Mouse (Mus musculus) heart, postnatal 0 days (tissue): ENCODE data around the gene Fbf1. TPM values are rescaled to one million over a fixed set of nuclear protein-coding genes. Genes with fewer than 3 reads are reported as not detected.

Source experiments
- ATAC-seq: fragments of 200-750 bp; cut with Nextera tagmentation; 2 replicates; pipeline ENCODE4 v1.8.0; 2017; ENCODE audit warnings: low read depth, moderate number of reproducible peaks, moderate library complexity; ENCODE audit not compliant: insufficient read depth
- DNase-seq: peaks from one replicate; pipeline ENCODE4 v3.0.0-alpha.2; 2016; ENCODE audit warnings: low spot score
- H3K27ac ChIP-seq: fragments of 300-500 bp; sonication (generic); 2 replicates; pipeline ENCODE4 v1.5.1; 2014; ENCODE audit warnings: low read depth, mild to moderate bottlenecking
- H3K27me3 ChIP-seq: fragments of 300-500 bp; sonication (generic); 2 replicates; pipeline ENCODE4 v1.6.1; 2014; ENCODE audit warnings: low read length, mixed read lengths; ENCODE audit not compliant: control insufficient read depth, insufficient read depth
- H3K36me3 ChIP-seq: fragments of 300-500 bp; sonication (generic); replicated peaks from 2 replicates; pipeline ENCODE4 v1.6.1; 2014; ENCODE audit warnings: low read length, mixed read lengths; ENCODE audit not compliant: control insufficient read depth, insufficient read depth
- H3K4me1 ChIP-seq: fragments of 300-500 bp; sonication (generic); 2 replicates; pipeline ENCODE4 v1.6.1; 2014; ENCODE audit warnings: antibody characterized with exemption; ENCODE audit not compliant: control insufficient read depth, insufficient read depth
- H3K4me2 ChIP-seq: fragments of 300-500 bp; sonication (generic); 2 replicates; pipeline ENCODE4 v1.6.1; 2014; ENCODE audit warnings: low read depth, mild to moderate bottlenecking, low read length, moderate library complexity
- H3K4me3 ChIP-seq: fragments of 300-500 bp; sonication (generic); 2 replicates; pipeline ENCODE4 v1.5.1; 2014; ENCODE audit warnings: low read depth, low read length
- H3K9ac ChIP-seq: fragments of 300-500 bp; sonication (generic); replicated peaks from 2 replicates; pipeline ENCODE4 v1.6.1; 2014; ENCODE audit warnings: low read depth, low read length, mixed read lengths
- H3K9me3 ChIP-seq: fragments of 300-500 bp; sonication (generic); replicated peaks from 2 replicates; pipeline ENCODE4 v1.6.1; 2016; ENCODE audit warnings: low read length; ENCODE audit not compliant: control insufficient read depth
- CTCF ChIP-seq: IDR thresholded peaks from 2 replicates; pipeline ENCODE4 v1.5.1; 2016; ENCODE audit warnings: antibody characterized with exemption, control low read depth, low read depth
- EP300 ChIP-seq: IDR thresholded peaks from 2 replicates; pipeline ENCODE4 v1.6.1; 2016; ENCODE audit warnings: antibody characterized with exemption, low read depth
- WGBS: fragments of 180-500 bp; shearing (Covaris S2); extraction: QIAGEN DNeasy Blood & Tissue Kit; methylation state at CpG from one replicate; pipeline ENCODE4 v1.1.7; 2014; 5-methylcytosine and 5-hydroxymethylcytosine counted together
- polyA plus RNA-seq: library from polyadenylated mRNA; unstranded; fragments of >200 nt; fragmentation: Nextera tagmentation; extraction: Ambion mirVana; gene quantifications from 2 replicates; pipeline ENCODE4 v1.2.1, GENCODE M21; 2015
- total RNA-seq: library from RNA; depleted of rRNA; stranded (reverse); fragments of >200 nt; gene quantifications from 2 replicates; pipeline ENCODE4 v1.2.3, GENCODE M21; 2014; ENCODE audit warnings: low replicate concordance

Gene Fbf1
- total and polyA plus RNA-seq, 2 experiments from 2014 or later: 8.5 to 22.8 TPM

DNA sequence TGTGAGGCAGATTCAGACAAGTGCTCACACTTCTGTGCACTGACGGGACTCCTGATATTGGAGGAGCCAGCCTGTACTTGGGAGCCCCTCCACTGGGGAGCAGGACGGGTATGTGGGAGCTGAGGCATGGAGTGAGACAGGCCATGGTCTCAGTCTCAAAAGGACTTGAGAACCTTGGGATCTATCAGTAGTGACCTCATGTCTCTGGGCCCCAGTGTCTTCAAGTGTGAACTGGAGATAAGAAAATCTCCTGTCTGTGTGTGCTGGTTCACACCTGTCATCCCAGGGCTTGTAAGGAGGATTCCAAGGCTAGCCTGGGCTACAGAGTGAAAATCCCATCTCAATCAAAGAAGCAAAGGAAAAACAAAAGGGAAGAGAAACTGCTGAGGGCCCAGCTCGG is 24.5 kb downstream of the Fbf1 start:
- Histone ChIP-seq H3K4me3 (no peak overlapping the region), H3K27ac (no peak overlapping the region), H3K4me2 (no peak overlapping the region), H3K9me3 (no peaks in the 10 kb centered on the region), H3K27me3 (no peaks in the 10 kb centered on the region), H3K9ac (no peak overlapping the region), H3K4me1 (no peaks in the 10 kb centered on the region), H3K36me3 (peaks cover 41% of the 10 kb centered on the region)
- DNase-seq (no peak), ATAC-seq (no peak)
- TF ChIP-seq EP300 (no peak), CTCF (no peak)
- 75% methylated on average over 3 of the region's 3 CpGs for WGBS

DNA sequence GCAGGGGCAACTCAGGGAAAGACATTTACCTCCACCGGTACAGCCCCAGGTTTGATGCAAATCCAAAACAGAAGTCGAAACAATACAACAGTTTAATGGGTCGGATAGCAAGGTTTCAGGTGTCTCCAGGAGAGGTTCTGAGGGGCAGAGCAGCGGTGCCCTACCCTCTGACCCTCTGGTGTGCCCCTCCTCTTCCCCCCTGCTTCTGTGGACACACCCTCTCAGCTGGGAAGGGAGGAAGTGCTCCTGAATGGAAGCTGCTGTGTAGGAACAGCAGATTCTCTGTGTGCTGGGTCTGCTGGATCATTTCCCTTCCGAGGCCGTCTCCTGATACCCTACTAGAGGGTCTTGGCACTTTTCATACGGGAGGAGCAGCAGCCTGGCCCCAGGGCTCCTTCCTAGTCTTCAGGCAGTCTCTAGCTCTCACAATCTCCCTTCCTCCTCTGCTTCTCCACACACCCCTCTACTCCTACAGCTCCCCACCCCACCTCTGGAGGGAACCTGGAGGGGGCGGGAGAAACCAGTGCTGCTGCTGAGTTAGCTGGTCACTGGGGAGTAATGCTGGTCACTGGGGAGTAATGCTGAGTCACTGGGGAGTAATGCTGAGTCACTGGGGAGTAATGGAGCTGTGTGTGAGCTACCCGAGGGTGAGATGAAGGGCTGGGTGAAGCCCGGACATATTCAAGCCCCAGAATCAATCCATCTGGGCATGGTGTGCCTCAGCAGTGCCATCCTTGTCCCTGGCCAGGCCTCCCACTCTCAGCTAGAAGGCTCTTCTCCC is 25.6 kb downstream of the Fbf1 start:
- H3K27me3 ChIP-seq: no peaks in the 10 kb centered on the region
- peaks cover 39% of the 10 kb centered on the region for H3K36me3 ChIP-seq
- no peak overlapping the region for H3K9ac ChIP-seq

DNA sequence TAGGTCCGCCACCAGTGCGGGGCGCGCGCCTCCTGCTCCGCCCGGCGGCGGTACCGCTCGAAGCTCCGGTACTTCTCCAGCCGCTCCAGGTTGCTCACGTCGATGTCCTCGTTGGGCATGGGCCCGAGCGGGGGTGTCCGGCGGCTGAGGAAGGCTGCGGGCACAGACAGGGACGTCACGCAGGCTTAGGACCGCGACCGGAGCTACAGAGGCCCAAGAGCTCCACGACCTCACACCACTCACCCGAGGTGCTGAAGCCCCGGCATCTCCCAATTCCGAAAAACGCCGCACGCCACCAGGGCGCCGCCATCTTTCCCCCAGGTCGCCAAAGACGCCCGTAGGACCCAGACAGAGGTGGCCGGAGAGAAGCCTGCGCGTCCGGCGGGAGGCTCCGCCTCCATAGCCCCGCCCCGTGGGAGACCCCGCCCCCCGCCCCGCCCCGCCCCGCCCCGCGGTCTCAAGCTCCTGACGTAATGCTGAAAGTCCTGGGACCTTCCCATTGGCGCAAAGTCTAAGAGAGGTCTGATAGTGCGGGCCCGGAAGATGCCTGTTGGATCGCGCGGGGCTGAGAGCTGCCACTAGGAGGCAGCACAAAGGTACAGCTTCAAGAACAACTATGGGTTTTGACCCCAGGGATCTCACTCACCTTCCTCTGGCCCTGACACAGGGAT is 29.4 kb downstream of the Fbf1 start, which contains the start of gene Mrpl38:
Gene Mrpl38 (minus strand): TSS at position 401 of the 671 bp plus-strand sequence.
- peak within 1 kb of the TSS; percentile 77 for H3K4me3 ChIP-seq
- 1% methylated on average over 54 of the region's 60 CpGs for WGBS
- no peaks in the 10 kb centered on the region for H3K9me3 ChIP-seq
- peak within 1 kb of the TSS; percentile 84 for H3K4me2 ChIP-seq
- no peaks in the 10 kb centered on the region for H3K4me1 ChIP-seq
- peak within 1 kb of the TSS; percentile 57 for H3K27ac ChIP-seq
- H3K36me3 ChIP-seq: peaks cover 26% of the 10 kb centered on the region
- ATAC-seq (peak; percentile 97), DNase-seq (peak; percentile 98)
- TF ChIP-seq EP300 (no peak), CTCF (peak; percentile 79)
- no peaks in the 10 kb centered on the region for H3K27me3 ChIP-seq
- peak within 1 kb of the TSS; percentile 71 for H3K9ac ChIP-seq

More for the DNA sequence above, 25.6 kb downstream of the Fbf1 start:
- DNase-seq: no peak
- 68% methylated on average over 10 of the region's 10 CpGs for WGBS
- no peak overlapping the region for H3K27ac ChIP-seq
- no peak overlapping the region for H3K4me3 ChIP-seq
- no peak for TF ChIP-seq CTCF
- TF ChIP-seq EP300: no peak
- no peak for ATAC-seq
- H3K4me2 ChIP-seq: no peak overlapping the region
- H3K9me3 ChIP-seq: no peaks in the 10 kb centered on the region
- H3K4me1 ChIP-seq: no peaks in the 10 kb centered on the region

DNA sequence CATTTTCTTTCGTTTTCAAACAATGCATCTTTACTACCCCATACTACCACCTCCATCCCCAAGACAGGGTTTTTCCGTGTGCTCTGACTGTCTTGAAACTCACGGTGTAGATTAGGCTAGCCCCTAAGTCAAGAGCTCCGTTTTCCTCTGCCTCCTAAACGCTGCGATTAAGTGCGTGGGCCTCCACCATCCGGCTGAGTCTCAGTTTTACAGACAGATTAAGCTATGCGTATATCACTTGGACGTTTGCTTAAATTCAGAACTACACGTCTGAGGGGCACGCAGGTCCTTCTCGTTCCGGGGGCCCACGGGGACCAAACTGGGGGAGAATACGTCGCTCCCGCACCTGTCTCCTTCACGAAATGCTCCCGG is 29.9 kb downstream of the Fbf1 start:
- TF ChIP-seq CTCF (no peak), EP300 (no peak)
- Histone ChIP-seq H3K27ac (peak overlapping the region; percentile 57; the same call in 1 of the 2 replicates), H3K36me3 (peaks cover 26% of the 10 kb centered on the region), H3K27me3 (no peaks in the 10 kb centered on the region), H3K9ac (peak overlapping the region; percentile 71), H3K4me1 (no peaks in the 10 kb centered on the region), H3K9me3 (no peaks in the 10 kb centered on the region), H3K4me2 (peak overlapping the region; percentile 84), H3K4me3 (peak overlapping the region; percentile 77)
- no peak for ATAC-seq
- no peak for DNase-seq
- WGBS: under 1% methylated on average over 20 of the region's 20 CpGs

DNA sequence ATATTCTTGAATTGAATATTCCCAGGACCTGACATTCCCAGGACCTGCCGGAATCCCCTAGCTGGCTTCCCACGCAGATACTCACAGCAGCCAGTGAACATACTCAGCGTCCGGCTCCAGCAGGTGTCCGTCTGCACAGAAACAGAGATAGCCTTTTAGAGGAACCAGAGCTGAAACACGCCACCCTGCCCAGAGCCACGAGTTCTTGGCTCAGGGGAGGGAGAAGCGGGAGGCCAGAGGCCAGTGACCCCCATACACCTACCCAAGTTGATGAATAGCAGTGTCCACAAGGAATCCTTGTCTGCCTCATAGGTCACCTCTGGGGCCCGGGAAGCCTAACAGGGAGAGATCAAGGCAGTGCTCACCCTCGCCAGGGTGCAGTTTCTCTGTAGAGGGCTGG is 33.8 kb downstream of the Fbf1 start:
- Histone ChIP-seq H3K27me3 (no peaks in the 10 kb centered on the region), H3K9ac (no peak overlapping the region), H3K4me3 (no peak overlapping the region), H3K4me2 (no peak overlapping the region), H3K9me3 (no peaks in the 10 kb centered on the region), H3K27ac (no peak overlapping the region), H3K36me3 (peaks cover 19% of the 10 kb centered on the region), H3K4me1 (0 out of 2 replicates have a peak, but pooled peaks cover 9% of the 10 kb centered on the region)
- TF ChIP-seq CTCF: no peak
- no peak for TF ChIP-seq EP300
- ATAC-seq: no peak
- 75% methylated on average over 10 of the region's 10 CpGs for WGBS
- no peak for DNase-seq
